In the genomic region with DNA sequence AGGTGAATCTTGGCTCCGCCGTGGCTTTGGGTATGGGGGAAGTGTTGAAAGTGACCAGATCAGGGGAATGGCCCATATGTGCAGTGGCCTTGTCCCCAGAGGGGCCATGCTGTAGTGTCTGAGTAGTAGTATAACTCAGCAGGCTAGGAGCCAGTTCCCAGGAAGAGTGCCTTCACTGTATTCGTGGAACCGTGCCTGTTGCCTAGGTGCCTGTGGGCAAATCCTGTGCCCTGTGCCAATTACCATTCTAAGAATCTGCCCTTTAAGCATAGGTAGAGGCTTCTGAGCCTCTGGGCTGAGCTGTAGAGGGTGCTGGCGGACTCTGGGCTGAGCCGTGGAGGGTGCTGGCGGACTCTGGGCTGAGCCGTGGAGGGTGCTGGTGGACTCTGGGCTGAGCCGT, we compare ENCODE assay signal across 18 mouse cellular contexts. TPM values are rescaled to one million over a fixed set of nuclear protein-coding genes. Genes with fewer than 3 reads are reported as not detected.
DNase-seq lines count a peak whose midpoint lies in the region; ATAC-seq and TF ChIP-seq lines count a peak whose summit lies in the region.
"Had no signal": no experiment of that assay in that cellular context is flagged by ENCODE, and none has a peak within 500 bp of the region (broad histone marks: within the 10 kb centered on the region; RNA-seq: fewer than 3 reads in every experiment).

No protein-coding gene starts in this region.

- no peaks in the 10 kb centered on the region for H3K9me3 ChIP-seq in forebrain, postnatal 0 days (ENCODE audit: low read length)
- no peaks in the 10 kb centered on the region for H3K9me3 ChIP-seq in forebrain, embryonic 11.5 days (ENCODE audit: control insufficient read depth, low read length)
- H3K9me3 ChIP-seq in hindbrain, embryonic 15.5 days: no peaks in the 10 kb centered on the region
- H3K9me3 ChIP-seq in hindbrain, embryonic 13.5 days: no peaks in the 10 kb centered on the region
- no peaks in the 10 kb centered on the region for H3K9me3 ChIP-seq in kidney, embryonic 15.5 days (replicated peaks)
- H3K9me3 ChIP-seq: megakaryocyte, embryonic 14.5 days; neural tube, embryonic 12.5 days had no signal

- H3K27me3 ChIP-seq in forebrain, postnatal 0 days (ENCODE audit: insufficient read depth, low read length): no peaks in the 10 kb centered on the region
- H3K27me3 ChIP-seq in forebrain, embryonic 11.5 days (ENCODE audit: control insufficient read depth, insufficient read depth, low read length): no peaks in the 10 kb centered on the region
- no peaks in the 10 kb centered on the region for H3K27me3 ChIP-seq in hindbrain, embryonic 15.5 days
- H3K27me3 ChIP-seq in hindbrain, embryonic 13.5 days: no peaks in the 10 kb centered on the region
- no peaks in the 10 kb centered on the region for H3K27me3 ChIP-seq in kidney, embryonic 15.5 days
- H3K27me3 ChIP-seq: neural tube, embryonic 12.5 days had no signal

- no peaks in the 10 kb centered on the region for H3K4me1 ChIP-seq in forebrain, postnatal 0 days (ENCODE audit: insufficient read depth)
- H3K4me1 ChIP-seq in forebrain, embryonic 11.5 days (replicated peaks; ENCODE audit: control insufficient read depth, insufficient read depth, low read length): no peaks in the 10 kb centered on the region
- H3K4me1 ChIP-seq in hindbrain, embryonic 15.5 days (replicated peaks): no peaks in the 10 kb centered on the region
- no peaks in the 10 kb centered on the region for H3K4me1 ChIP-seq in hindbrain, embryonic 13.5 days (replicated peaks)
- no peaks in the 10 kb centered on the region for H3K4me1 ChIP-seq in kidney, embryonic 15.5 days
- H3K4me1 ChIP-seq: megakaryocyte, embryonic 14.5 days; neural tube, embryonic 12.5 days had no signal

- 71% methylated on average over 9 of the region's 9 CpGs for WGBS in forebrain, postnatal 0 days
- 92% methylated on average over 9 of the region's 9 CpGs for WGBS in forebrain, embryonic 11.5 days
- 87% methylated on average over 9 of the region's 9 CpGs for WGBS in hindbrain, embryonic 15.5 days
- 89% methylated on average over 9 of the region's 9 CpGs for WGBS in hindbrain, embryonic 13.5 days
- 89% methylated on average over 9 of the region's 9 CpGs for WGBS in kidney, embryonic 15.5 days

- no peak overlapping the region for H3K4me3 ChIP-seq in forebrain, postnatal 0 days (ENCODE audit: low read depth, low read length)
- no peak overlapping the region for H3K4me3 ChIP-seq in forebrain, embryonic 11.5 days (ENCODE audit: low read depth, low read length)
- H3K4me3 ChIP-seq in hindbrain, embryonic 15.5 days: no peak overlapping the region
- H3K4me3 ChIP-seq in hindbrain, embryonic 13.5 days: no peak overlapping the region
- no peak overlapping the region for H3K4me3 ChIP-seq in kidney, embryonic 15.5 days (replicated peaks)
- H3K4me3 ChIP-seq: megakaryocyte, embryonic 14.5 days; neural tube, embryonic 12.5 days had no signal

- H3K27ac ChIP-seq in forebrain, postnatal 0 days (ENCODE audit: low read depth, low read length): no peak overlapping the region
- no peak overlapping the region for H3K27ac ChIP-seq in forebrain, embryonic 11.5 days (ENCODE audit: low read depth, low read length)
- no peak overlapping the region for H3K27ac ChIP-seq in hindbrain, embryonic 15.5 days (replicated peaks)
- no peak overlapping the region for H3K27ac ChIP-seq in hindbrain, embryonic 13.5 days
- H3K27ac ChIP-seq in kidney, embryonic 15.5 days: no peak overlapping the region
- H3K27ac ChIP-seq: neural tube, embryonic 12.5 days; stomach, postnatal 0 days had no signal

- DNase-seq in forebrain, postnatal 0 days: peak; percentile 34
- DNase-seq in forebrain, embryonic 11.5 days (ENCODE audit: low spot score): no peak
- peak; percentile 5 to 50 for DNase-seq in kidney, postnatal 25 days
- DNase-seq in brain, embryonic 14.5 days (ENCODE audit: low read depth): peak; percentile 48
- no peak for DNase-seq in urinary bladder, postnatal 4 days (ENCODE audit: low spot score in 2 of 2)
- DNase-seq: adrenal gland, postnatal 10 days; B cell, adult 2 months; cerebellum, adult 9-10 months; liver, postnatal 0 days; lung, postnatal 14 days; right cerebral cortex, postnatal 14 days had no signal

- peaks cover 84% of the 10 kb centered on the region for H3K36me3 ChIP-seq in forebrain, postnatal 0 days (ENCODE audit: insufficient read depth)
- H3K36me3 ChIP-seq in forebrain, embryonic 11.5 days (ENCODE audit: control insufficient read depth, insufficient read depth, low read length): no peaks in the 10 kb centered on the region; the same call in 1 of the 2 replicates
- peaks cover 56% of the 10 kb centered on the region for H3K36me3 ChIP-seq in hindbrain, embryonic 15.5 days
- H3K36me3 ChIP-seq in hindbrain, embryonic 13.5 days: peaks cover 94% of the 10 kb centered on the region
- H3K36me3 ChIP-seq in kidney, embryonic 15.5 days: no peaks in the 10 kb centered on the region

- TF ChIP-seq POLR2A in brain, embryonic 14.5 days (IDR thresholded peaks at IDR 0.05; ENCODE audit: borderline replicate concordance, extremely low read depth, insufficient read depth, insufficient read length, poor library complexity, severe bottlenecking): no peak

- H3K9ac ChIP-seq in forebrain, postnatal 0 days: no peak overlapping the region
- H3K9ac ChIP-seq in forebrain, embryonic 11.5 days (ENCODE audit: low read length): no peak overlapping the region
- H3K9ac ChIP-seq in hindbrain, embryonic 15.5 days: no peak overlapping the region
- no peak overlapping the region for H3K9ac ChIP-seq in hindbrain, embryonic 13.5 days
- H3K9ac ChIP-seq in kidney, embryonic 15.5 days: no peak overlapping the region
- H3K9ac ChIP-seq: liver, postnatal 0 days; neural tube, embryonic 12.5 days had no signal

- no peak overlapping the region for H3K4me2 ChIP-seq in forebrain, postnatal 0 days (ENCODE audit: low read depth)
- no peak overlapping the region for H3K4me2 ChIP-seq in forebrain, embryonic 11.5 days (ENCODE audit: low read depth, low read length, severe bottlenecking)
- no peak overlapping the region for H3K4me2 ChIP-seq in hindbrain, embryonic 15.5 days
- no peak overlapping the region for H3K4me2 ChIP-seq in hindbrain, embryonic 13.5 days
- no peak overlapping the region for H3K4me2 ChIP-seq in kidney, embryonic 15.5 days
- H3K4me2 ChIP-seq: neural tube, embryonic 12.5 days had no signal

- ATAC-seq in forebrain, postnatal 0 days: peak; percentile 25; the same call in 1 of the 2 replicates
- no peak for ATAC-seq in forebrain, embryonic 11.5 days (replicated peaks; ENCODE audit: low FRiP score)
- ATAC-seq in hindbrain, embryonic 15.5 days (ENCODE audit: low FRiP score, low read depth): peak; percentile 43; the same call in 1 of the 2 replicates
- no peak for ATAC-seq in hindbrain, embryonic 13.5 days (ENCODE audit: low FRiP score)
- no peak for ATAC-seq in kidney, embryonic 15.5 days (replicated peaks; ENCODE audit: low FRiP score)
- ATAC-seq: intestine, embryonic 16.5 days; liver, postnatal 0 days had no signal

- no peak for TF ChIP-seq CTCF in forebrain, postnatal 0 days (IDR thresholded peaks at IDR 0.05; ENCODE audit: low read depth)
- no peak for TF ChIP-seq CTCF in brain, embryonic 14.5 days (IDR thresholded peaks at IDR 0.05; ENCODE audit: borderline replicate concordance, extremely low read depth, insufficient read depth, insufficient read length)

RNA-seq across cellular contexts. Expression of gene Amfr, which starts 54.2 kb away (rescaled TPM):
- total RNA-seq in forebrain, postnatal 0 days (2014; rRNA removed): 163 and 217 TPM in 2 replicates
- polyA plus RNA-seq in forebrain, postnatal 0 days (2015; fragmentation: Nextera tagmentation; extraction: Ambion mirVana): 82.8 and 90.2 TPM in 2 replicates
- polyA plus RNA-seq in forebrain, embryonic 11.5 days (2014; fragmentation: Nextera tagmentation; extraction: Ambion mirVana): 60.5 and 65.3 TPM in 2 replicates
- 76.0 and 84.9 TPM in 2 replicates for polyA plus RNA-seq in hindbrain, embryonic 15.5 days (2015; fragmentation: Nextera tagmentation; extraction: Ambion mirVana)
- 60.6 and 64.3 TPM in 2 replicates for polyA plus RNA-seq in hindbrain, embryonic 13.5 days (2015; fragmentation: Nextera tagmentation; extraction: Ambion mirVana)
- 45.4 and 49.3 TPM in 2 replicates for polyA plus RNA-seq in kidney, embryonic 15.5 days (2015; fragmentation: Nextera tagmentation; extraction: Ambion mirVana)
- 94.9 and 112 TPM in 2 replicates for polyA plus RNA-seq in brain, embryonic 14.5 days (2012; rRNA removed)

Comparison
In these comparisons a context has a peak if more than half of its experiments do, and no peak if none do; other contexts are left out.
1. ATAC-seq: peak in forebrain, postnatal 0 days (single experiment) and hindbrain, embryonic 15.5 days (single experiment); none in forebrain, embryonic 11.5 days (single experiment), hindbrain, embryonic 13.5 days (single experiment) and kidney, embryonic 15.5 days (single experiment).
2. DNase-seq: peak in forebrain, postnatal 0 days (single experiment), kidney, postnatal 25 days (2 of 2) and brain, embryonic 14.5 days (single experiment); none in forebrain, embryonic 11.5 days (single experiment) and urinary bladder, postnatal 4 days (0 of 2).